Mouse (Mus musculus) kidney, adult 9 months (tissue): ENCODE measurements around the gene Usp24.

Experiments used
- DNase-seq: peaks from one replicate; pipeline ENCODE4 v3.0.0; 2022

Gene Usp24

GRCm38 (mm10) chr4:106430431-106430830 is 114.4 kb downstream of the Usp24 start:
- no peak for DNase-seq

- DNase-seq: no peak
Measured at GRCm38 (mm10) chr4:106435426-106435825, 119.4 kb downstream of the Usp24 start.

- DNase-seq: no peak
Measured at GRCm38 (mm10) chr4:106436475-106436874, 120.5 kb downstream of the Usp24 start.

GRCm38 (mm10) chr4:106437207-106437606 is 121.2 kb downstream of the Usp24 start:
- no peak for DNase-seq

GRCm38 (mm10) chr4:106438763-106439162 is 122.8 kb downstream of the Usp24 start:
- DNase-seq: no peak

- DNase-seq: no peak
Measured at GRCm38 (mm10) chr4:106443182-106443581, 127.2 kb downstream of the Usp24 start.

GRCm38 (mm10) chr4:106449306-106449705 is 133.3 kb downstream of the Usp24 start:
- no peak for DNase-seq

GRCm38 (mm10) chr4:106452401-106452800 is 136.4 kb downstream of the Usp24 start:
- no peak for DNase-seq

GRCm38 (mm10) chr4:106453108-106453507 is 137.1 kb downstream of the Usp24 start:
- DNase-seq: no peak

GRCm38 (mm10) chr4:106453516-106453915 is 137.5 kb downstream of the Usp24 start:
- no peak for DNase-seq

GRCm38 (mm10) chr4:106454541-106454940 is 138.5 kb downstream of the Usp24 start:
- no peak for DNase-seq

GRCm38 (mm10) chr4:106462016-106462415 is 146.0 kb downstream of the Usp24 start:
- peak; percentile 48 for DNase-seq

- no peak for DNase-seq
Measured at GRCm38 (mm10) chr4:106462524-106462923, 146.5 kb downstream of the Usp24 start.

GRCm38 (mm10) chr4:106463174-106463801 is 147.3 kb downstream of the Usp24 start:
- no peak for DNase-seq

GRCm38 (mm10) chr4:106467420-106468110 is 151.6 kb downstream of the Usp24 start:
- DNase-seq: no peak

GRCm38 (mm10) chr4:106470921-106471320 is 154.9 kb downstream of the Usp24 start:
- no peak for DNase-seq

- peak; percentile 85 for DNase-seq
Measured at GRCm38 (mm10) chr4:106472335-106472734, 156.3 kb downstream of the Usp24 start.

- DNase-seq: peak; percentile 60
Measured at GRCm38 (mm10) chr4:106474241-106474640, 158.2 kb downstream of the Usp24 start.

GRCm38 (mm10) chr4:106480545-106480944 is 164.5 kb downstream of the Usp24 start:
- DNase-seq: no peak

- DNase-seq: peak; percentile 55
Measured at GRCm38 (mm10) chr4:106483215-106483727, 167.3 kb downstream of the Usp24 start.

- no peak for DNase-seq
Measured at GRCm38 (mm10) chr4:106483831-106484230, 167.8 kb downstream of the Usp24 start.

- DNase-seq: peak; percentile 61
Measured at GRCm38 (mm10) chr4:106490620-106491019, 174.6 kb downstream of the Usp24 start.
